Mouse (Mus musculus): ENCODE measurements around the gene Twnk. TPM values are rescaled to one million over a fixed set of nuclear protein-coding genes. Genes with fewer than 3 reads are reported as not detected.

The Twnk gene
- polyA plus RNA-seq, 1 experiment from 2014 or later: 7.9 TPM

DNA sequence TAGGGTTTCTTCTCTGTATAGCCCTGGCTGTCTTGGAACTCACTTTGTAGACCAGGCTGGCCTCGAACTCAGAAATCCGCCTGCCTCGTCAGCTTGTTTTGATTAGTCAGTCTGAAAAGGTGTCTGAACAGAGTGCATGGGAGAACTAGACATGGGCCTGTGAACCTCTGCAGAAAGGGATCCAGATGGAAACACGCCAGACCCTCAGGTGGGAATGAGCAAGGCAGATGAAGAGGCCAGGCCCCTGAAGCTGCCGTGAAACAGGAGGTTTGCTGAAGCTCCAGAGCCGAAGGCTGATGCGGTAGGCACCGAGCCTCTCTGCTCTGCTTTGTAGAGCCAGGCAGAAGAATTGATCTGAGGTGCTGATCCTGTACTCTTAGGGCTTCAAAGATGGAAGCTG is 6.8 kb downstream of the Twnk start:
- 86% methylated on average over 8 of the region's 8 CpGs for WGBS
- TF ChIP-seq CTCF (IDR thresholded peaks at IDR 0.05; ENCODE audit: low read depth): no peak
- TF ChIP-seq EP300 (optimal IDR thresholded peaks at IDR 0.05): no peak
- DNase-seq (ENCODE audit: low spot score) (no peak), ATAC-seq (ENCODE audit: low FRiP score, low TSS enrichment) (no peak)
- Histone ChIP-seq H3K36me3 (ENCODE audit: control insufficient read depth, insufficient read depth, low read length) (peaks cover 3% of the 10 kb centered on the region; the same call in 1 of the 2 replicates), H3K4me2 (replicated peaks; ENCODE audit: low read depth) (no peak overlapping the region), H3K4me1 (replicated peaks; ENCODE audit: control insufficient read depth, insufficient read depth) (peaks cover 5% of the 10 kb centered on the region; the same call in 1 of the 2 replicates), H3K9me3 (ENCODE audit: control insufficient read depth, low read length) (no peaks in the 10 kb centered on the region), H3K9ac (ENCODE audit: low read length) (no peak overlapping the region), H3K27ac (replicated peaks) (no peak overlapping the region), H3K27me3 (ENCODE audit: control insufficient read depth, insufficient read depth, low read length) (no peaks in the 10 kb centered on the region), H3K4me3 (ENCODE audit: low read depth, low read length) (no peak overlapping the region)

DNA sequence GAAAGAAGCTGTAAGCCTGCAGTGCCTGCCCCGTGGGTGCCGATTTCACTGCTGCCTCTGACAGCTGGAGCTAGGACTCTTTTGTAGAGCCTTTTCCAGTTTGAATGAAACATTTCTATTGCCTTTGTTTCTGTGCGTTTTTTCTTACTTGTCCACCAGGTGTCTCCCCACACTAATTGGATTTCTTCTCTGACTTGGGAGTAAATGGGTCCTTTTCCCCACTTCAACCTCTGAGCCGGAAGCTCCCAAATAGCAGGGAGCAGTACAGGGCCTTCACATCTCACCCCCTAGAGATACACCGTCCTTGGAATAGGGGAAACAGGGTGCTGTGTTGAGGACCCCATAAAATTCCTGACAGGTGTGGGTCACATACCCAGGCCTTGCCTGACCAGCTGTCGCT is 7.2 kb downstream of the Twnk start:
- Histone ChIP-seq H3K36me3 (ENCODE audit: control insufficient read depth, insufficient read depth, low read length) (peaks cover 3% of the 10 kb centered on the region; the same call in 1 of the 2 replicates), H3K9me3 (ENCODE audit: control insufficient read depth, low read length) (no peaks in the 10 kb centered on the region), H3K9ac (ENCODE audit: low read length) (no peak overlapping the region), H3K4me1 (replicated peaks; ENCODE audit: control insufficient read depth, insufficient read depth) (peaks cover 5% of the 10 kb centered on the region; the same call in 1 of the 2 replicates), H3K4me2 (replicated peaks; ENCODE audit: low read depth) (no peak overlapping the region), H3K4me3 (ENCODE audit: low read depth, low read length) (no peak overlapping the region), H3K27me3 (ENCODE audit: control insufficient read depth, insufficient read depth, low read length) (no peaks in the 10 kb centered on the region), H3K27ac (replicated peaks) (peak overlapping the region; percentile 76)
- WGBS: 29% methylated on average over 6 of the region's 6 CpGs
- TF ChIP-seq CTCF (IDR thresholded peaks at IDR 0.05; ENCODE audit: low read depth): peak; percentile 83
- no peak for TF ChIP-seq EP300 (optimal IDR thresholded peaks at IDR 0.05)
- ATAC-seq (ENCODE audit: low FRiP score, low TSS enrichment): no peak
- no peak for DNase-seq (ENCODE audit: low spot score)

DNA sequence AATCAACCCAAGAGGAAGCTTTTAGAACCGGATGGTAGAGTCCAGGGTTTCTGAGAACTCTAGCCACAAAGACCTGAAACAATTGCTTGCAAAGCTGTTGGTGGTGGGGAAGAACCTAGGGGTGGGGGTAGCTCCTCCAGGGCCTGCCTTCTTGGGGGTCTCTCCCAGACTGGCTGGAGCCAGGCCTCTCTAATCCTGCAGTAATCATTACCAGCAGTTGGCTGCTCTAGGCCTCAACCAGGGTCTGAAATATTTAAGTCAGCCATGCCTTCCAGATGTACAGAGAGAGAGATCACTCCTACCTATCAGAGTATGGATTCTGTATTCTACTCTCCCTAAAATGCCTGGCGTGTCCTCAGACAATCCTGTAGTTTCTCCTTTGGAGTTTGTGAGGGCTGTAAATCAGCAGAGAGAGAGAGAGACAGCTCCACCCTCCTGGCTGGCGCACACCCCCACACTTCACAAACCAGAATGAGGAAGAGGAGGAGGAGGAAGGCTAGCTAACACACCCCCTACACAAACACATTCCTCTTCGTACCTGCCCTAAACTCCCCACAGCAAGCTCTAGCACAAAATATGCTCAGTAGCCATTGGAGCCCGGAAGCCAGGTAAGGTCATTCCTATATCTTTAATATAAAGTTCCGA is 8.2 kb downstream of the Twnk start:
- TF ChIP-seq EP300 (optimal IDR thresholded peaks at IDR 0.05) (no peak), CTCF (IDR thresholded peaks at IDR 0.05; ENCODE audit: low read depth) (no peak)
- Histone ChIP-seq H3K9ac (ENCODE audit: low read length) (peak overlapping the region; percentile 45), H3K4me3 (ENCODE audit: low read depth, low read length) (no peak overlapping the region), H3K4me1 (replicated peaks; ENCODE audit: control insufficient read depth, insufficient read depth) (peaks cover 5% of the 10 kb centered on the region; the same call in 1 of the 2 replicates), H3K27me3 (ENCODE audit: control insufficient read depth, insufficient read depth, low read length) (no peaks in the 10 kb centered on the region), H3K4me2 (replicated peaks; ENCODE audit: low read depth) (peak overlapping the region; percentile 95), H3K36me3 (ENCODE audit: control insufficient read depth, insufficient read depth, low read length) (peaks cover 3% of the 10 kb centered on the region; the same call in 1 of the 2 replicates), H3K27ac (replicated peaks) (peak overlapping the region; percentile 99), H3K9me3 (ENCODE audit: control insufficient read depth, low read length) (no peaks in the 10 kb centered on the region)
- DNase-seq (ENCODE audit: low spot score) (peak; percentile 50), ATAC-seq (ENCODE audit: low FRiP score, low TSS enrichment) (no peak)
- WGBS: 43% methylated on average over 6 of the region's 6 CpGs

DNA sequence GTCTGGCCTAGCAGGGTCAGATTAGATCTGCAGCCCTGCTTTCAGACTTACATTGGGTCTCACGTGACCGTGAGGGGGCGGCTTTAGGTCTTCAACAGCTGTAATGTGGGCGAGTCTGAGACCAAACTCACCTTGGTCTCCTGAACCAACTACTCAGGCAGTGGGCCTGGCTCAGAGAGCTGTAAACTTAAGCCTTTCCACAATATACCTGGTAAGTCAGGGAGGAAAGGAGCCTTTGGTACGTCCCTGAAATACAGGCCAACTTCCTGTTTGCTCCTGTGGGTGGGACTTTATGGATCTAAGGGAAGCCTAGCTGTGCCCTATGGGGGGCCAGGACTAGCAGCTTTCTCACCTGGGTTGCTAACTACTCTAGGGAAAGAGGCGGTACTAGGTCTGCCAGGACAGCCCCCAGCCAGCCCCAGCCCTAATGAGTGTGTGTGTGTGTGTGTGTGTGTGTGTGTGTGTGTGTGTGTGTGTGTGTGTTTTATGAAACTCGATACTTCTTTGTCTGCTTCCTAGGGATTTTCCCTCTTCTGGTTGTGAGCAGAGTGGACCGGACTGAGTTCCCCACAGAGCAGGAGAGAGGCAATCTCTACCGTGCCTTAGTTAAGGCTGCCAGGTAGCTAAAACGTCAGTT is 9.0 kb downstream of the Twnk start, which contains the start of gene Lzts2:
Lzts2 (plus strand) TSS at position 80 of the 637 bp plus-strand sequence.
- peak within 1 kb of the TSS; percentile 95 for H3K4me2 ChIP-seq (replicated peaks; ENCODE audit: low read depth)
- ATAC-seq (ENCODE audit: low FRiP score, low TSS enrichment) (peak; percentile 82), DNase-seq (ENCODE audit: low spot score) (peak; percentile 87)
- H3K9ac ChIP-seq (ENCODE audit: low read length): peak within 1 kb of the TSS; percentile 85
- TF ChIP-seq CTCF (IDR thresholded peaks at IDR 0.05; ENCODE audit: low read depth): no peak
- TF ChIP-seq EP300 (optimal IDR thresholded peaks at IDR 0.05): no peak
- no peaks in the 10 kb centered on the region for H3K9me3 ChIP-seq (ENCODE audit: control insufficient read depth, low read length)
- peaks cover 3% of the 10 kb centered on the region; the same call in 1 of the 2 replicates for H3K36me3 ChIP-seq (ENCODE audit: control insufficient read depth, insufficient read depth, low read length)
- peak within 1 kb of the TSS; percentile 63 for H3K4me3 ChIP-seq (ENCODE audit: low read depth, low read length)
- no peaks in the 10 kb centered on the region for H3K27me3 ChIP-seq (ENCODE audit: control insufficient read depth, insufficient read depth, low read length)
- H3K4me1 ChIP-seq (replicated peaks; ENCODE audit: control insufficient read depth, insufficient read depth): peaks cover 5% of the 10 kb centered on the region; the same call in 1 of the 2 replicates
- 3% methylated on average over 10 of the region's 10 CpGs for WGBS
- peak within 1 kb of the TSS; percentile 99 for H3K27ac ChIP-seq (replicated peaks)

DNA sequence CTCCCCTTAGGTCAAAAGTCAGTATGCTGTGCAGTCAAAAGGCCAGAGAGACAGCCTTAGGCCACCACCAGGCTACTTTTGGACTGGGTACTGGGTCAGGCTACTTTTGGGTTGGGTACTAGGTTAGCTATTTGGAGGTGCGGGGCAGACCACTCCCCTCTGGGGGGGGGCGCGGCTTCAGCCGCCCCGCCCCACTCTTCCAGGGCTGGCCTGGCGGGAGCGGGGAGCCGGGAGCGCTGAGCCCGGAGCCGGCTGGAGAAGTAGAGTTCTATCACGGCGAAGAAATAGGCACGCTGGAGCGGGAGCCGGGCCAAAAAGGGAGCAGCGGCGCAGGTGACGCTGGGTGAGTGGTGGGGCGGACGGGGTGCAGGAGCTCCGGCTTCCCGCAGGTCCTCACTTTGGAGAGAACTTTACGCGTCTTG is 9.5 kb downstream of the Twnk start:
- ATAC-seq (ENCODE audit: low FRiP score, low TSS enrichment) (peak; percentile 49), DNase-seq (ENCODE audit: low spot score) (peak; percentile 82)
- Histone ChIP-seq H3K27me3 (ENCODE audit: control insufficient read depth, insufficient read depth, low read length) (no peaks in the 10 kb centered on the region), H3K9ac (ENCODE audit: low read length) (peak overlapping the region; percentile 85), H3K4me2 (replicated peaks; ENCODE audit: low read depth) (peak overlapping the region; percentile 95), H3K4me3 (ENCODE audit: low read depth, low read length) (peak overlapping the region; percentile 63), H3K36me3 (ENCODE audit: control insufficient read depth, insufficient read depth, low read length) (peaks cover 3% of the 10 kb centered on the region; the same call in 1 of the 2 replicates), H3K27ac (replicated peaks) (peak overlapping the region; percentile 99), H3K9me3 (ENCODE audit: control insufficient read depth, low read length) (no peaks in the 10 kb centered on the region), H3K4me1 (replicated peaks; ENCODE audit: control insufficient read depth, insufficient read depth) (peaks cover 5% of the 10 kb centered on the region; the same call in 1 of the 2 replicates)
- 0% methylated on average over 22 of the region's 25 CpGs for WGBS
- TF ChIP-seq CTCF (IDR thresholded peaks at IDR 0.05; ENCODE audit: low read depth): no peak
- TF ChIP-seq EP300 (optimal IDR thresholded peaks at IDR 0.05): no peak
